Mouse (Mus musculus): ENCODE results near the gene Tmem168.

Tmem168 gene

GRCm38 (mm10) chr6:13586154-13586553 is 21.7 kb downstream of the Tmem168 start:
- no peak for DNase-seq (ENCODE audit: low spot score in 2 of 2)

GRCm38 (mm10) chr6:13584788-13585187 is 23.1 kb downstream of the Tmem168 start:
- no peak for DNase-seq (ENCODE audit: low spot score in 2 of 2)

GRCm38 (mm10) chr6:13582075-13582474 is 25.8 kb downstream of the Tmem168 start:
- DNase-seq (ENCODE audit: low spot score in 2 of 2), result no peak

GRCm38 (mm10) chr6:13565734-13566133 is 42.2 kb downstream of the Tmem168 start:
- DNase-seq (ENCODE audit: low spot score in 2 of 2), result no peak

GRCm38 (mm10) chr6:13555266-13555665 is 52.6 kb downstream of the Tmem168 start:
- DNase-seq (ENCODE audit: low spot score in 2 of 2), result no peak

GRCm38 (mm10) chr6:13541761-13542160 is 66.1 kb downstream of the Tmem168 start:
- no peak for DNase-seq (ENCODE audit: low spot score in 2 of 2)

GRCm38 (mm10) chr6:13537275-13537964 is 70.5 kb downstream of the Tmem168 start:
- DNase-seq (ENCODE audit: low spot score in 2 of 2), result no peak

All from heart, adult 9 months (tissue).